ENCODE assay signal across 18 mouse cellular contexts in genomic region chr8:125328650-125329049, GRCm38 (mm10).
DNase-seq lines count a peak whose midpoint lies in the region; ATAC-seq lines count a peak whose summit lies in the region.
"Had no signal": no experiment of that assay in that cellular context is flagged by ENCODE, and none has a peak within 500 bp of the region (broad histone marks: within the 10 kb centered on the region; RNA-seq: fewer than 3 reads in every experiment).

No protein-coding gene starts in this region.

- no peak overlapping the region for H3K4me3 ChIP-seq in heart, embryonic 15.5 days
- no peak overlapping the region for H3K4me3 ChIP-seq in hindbrain, embryonic 10.5 days
- H3K4me3 ChIP-seq in hindbrain, embryonic 12.5 days, result no peak overlapping the region
- H3K4me3 ChIP-seq: embryonic facial prominence, embryonic 12.5 days; kidney, embryonic 15.5 days; midbrain, embryonic 10.5 days; neural tube, embryonic 13.5 days had no signal

- no peaks in the 10 kb centered on the region for H3K27me3 ChIP-seq in heart, embryonic 15.5 days
- peaks cover 49% of the 10 kb centered on the region for H3K27me3 ChIP-seq in hindbrain, embryonic 10.5 days (ENCODE audit: insufficient read depth, poor library complexity, severe bottlenecking)
- peaks cover 50% of the 10 kb centered on the region for H3K27me3 ChIP-seq in hindbrain, embryonic 12.5 days
- H3K27me3 ChIP-seq: kidney, embryonic 15.5 days had no signal

- H3K4me1 ChIP-seq in heart, embryonic 15.5 days (replicated peaks), result peaks cover 54% of the 10 kb centered on the region
- peaks cover 29% of the 10 kb centered on the region for H3K4me1 ChIP-seq in hindbrain, embryonic 10.5 days (replicated peaks)
- peaks cover 26% of the 10 kb centered on the region for H3K4me1 ChIP-seq in hindbrain, embryonic 12.5 days

- ATAC-seq in heart, embryonic 15.5 days (replicated peaks; ENCODE audit: insufficient number of reproducible peaks, insufficient read depth, low FRiP score, low read depth), result no peak
- ATAC-seq in hindbrain, embryonic 12.5 days (ENCODE audit: low FRiP score), result no peak
- ATAC-seq: hindbrain, postnatal 0 days had no signal

- DNase-seq in gastrocnemius, adult 18-20 months (ENCODE audit: low spot score), result peak; percentile 22
- no peak for DNase-seq in gastrocnemius, postnatal 25 days
- peak; percentile 26 for DNase-seq in kidney, adult 9 months
- DNase-seq in kidney, adult 8-10 months, result no peak
- DNase-seq in lung, postnatal 25 days (ENCODE audit: low spot score), result peak; percentile 40
- no peak for DNase-seq in hindbrain, embryonic 10.5 days (ENCODE audit: low spot score)
- DNase-seq: cerebellum, adult 11 months; liver; lung, embryonic 14.5 days; right cerebral cortex, postnatal 25 days; thymus, adult 18-20 months had no signal

- no peaks in the 10 kb centered on the region for H3K36me3 ChIP-seq in heart, embryonic 15.5 days
- no peaks in the 10 kb centered on the region for H3K36me3 ChIP-seq in hindbrain, embryonic 10.5 days
- H3K36me3 ChIP-seq in hindbrain, embryonic 12.5 days, result no peaks in the 10 kb centered on the region
- H3K36me3 ChIP-seq: embryonic facial prominence, embryonic 12.5 days; kidney, embryonic 15.5 days; midbrain, embryonic 10.5 days; neural tube, embryonic 13.5 days had no signal

- no peak overlapping the region for H3K9ac ChIP-seq in heart, embryonic 15.5 days
- H3K9ac ChIP-seq in hindbrain, embryonic 12.5 days, result no peak overlapping the region
- H3K9ac ChIP-seq: embryonic facial prominence, embryonic 12.5 days; kidney, embryonic 15.5 days; lung, embryonic 14.5 days; neural tube, embryonic 13.5 days had no signal

- WGBS in heart, embryonic 15.5 days, result 66% methylated on average over 4 of the region's 4 CpGs
- WGBS in hindbrain, embryonic 10.5 days, result 82% methylated on average over 4 of the region's 4 CpGs
- 86% methylated on average over 4 of the region's 4 CpGs for WGBS in hindbrain, embryonic 12.5 days

- H3K9me3 ChIP-seq in heart, embryonic 15.5 days (replicated peaks), result no peaks in the 10 kb centered on the region
- 0 out of 2 replicates have a peak, but pooled peaks cover 4% of the 10 kb centered on the region for H3K9me3 ChIP-seq in hindbrain, embryonic 10.5 days
- no peaks in the 10 kb centered on the region for H3K9me3 ChIP-seq in hindbrain, embryonic 12.5 days (replicated peaks)
- H3K9me3 ChIP-seq: embryonic facial prominence, embryonic 12.5 days; kidney, embryonic 15.5 days; midbrain, embryonic 10.5 days; neural tube, embryonic 13.5 days had no signal

- H3K4me2 ChIP-seq in heart, embryonic 15.5 days, result peak overlapping the region; percentile 53
- no peak overlapping the region for H3K4me2 ChIP-seq in hindbrain, embryonic 12.5 days (replicated peaks)
- H3K4me2 ChIP-seq: embryonic facial prominence, embryonic 12.5 days; kidney, embryonic 15.5 days; lung, embryonic 14.5 days; neural tube, embryonic 13.5 days had no signal

- peak overlapping the region; percentile 88 for H3K27ac ChIP-seq in heart, embryonic 15.5 days
- no peak overlapping the region for H3K27ac ChIP-seq in hindbrain, embryonic 10.5 days
- H3K27ac ChIP-seq in hindbrain, embryonic 12.5 days, result no peak overlapping the region
- H3K27ac ChIP-seq: embryonic facial prominence, embryonic 12.5 days; hindbrain, postnatal 0 days; kidney, embryonic 15.5 days; midbrain, embryonic 10.5 days; neural tube, embryonic 13.5 days had no signal

Comparison
In these comparisons a context has a peak if more than half of its experiments do, and no peak if none do; other contexts are left out.
1. DNase-seq: peak in gastrocnemius, adult 18-20 months (single experiment), kidney, adult 9 months (single experiment) and lung, postnatal 25 days (single experiment); none in gastrocnemius, postnatal 25 days (single experiment), kidney, adult 8-10 months (0 of 2) and hindbrain, embryonic 10.5 days (single experiment).